Mouse (Mus musculus): ENCODE results near the gene Scel.

Gene Scel

GRCm38 (mm10) chr14:103515419-103515818 lies 2.3 kb downstream of the Scel start:
- no peak for DNase-seq

GRCm38 (mm10) chr14:103526286-103526685 lies 13.1 kb downstream of the Scel start:
- DNase-seq, result no peak

GRCm38 (mm10) chr14:103529733-103530367 lies 16.7 kb downstream of the Scel start:
- no peak for DNase-seq

GRCm38 (mm10) chr14:103531722-103532341 lies 18.7 kb downstream of the Scel start:
- DNase-seq, result no peak

- DNase-seq, result no peak
Measured at GRCm38 (mm10) chr14:103535511-103536024, 22.4 kb downstream of the Scel start.

GRCm38 (mm10) chr14:103536334-103536733 lies 23.2 kb downstream of the Scel start:
- DNase-seq, result no peak

- peak; percentile 64 for DNase-seq
Measured at GRCm38 (mm10) chr14:103537355-103538056, 24.4 kb downstream of the Scel start.

GRCm38 (mm10) chr14:103539796-103540195 lies 26.7 kb downstream of the Scel start:
- DNase-seq, result no peak

GRCm38 (mm10) chr14:103541679-103542078 lies 28.5 kb downstream of the Scel start:
- no peak for DNase-seq

- DNase-seq, result no peak
Measured at GRCm38 (mm10) chr14:103543304-103544079, 30.4 kb downstream of the Scel start.

- DNase-seq, result peak; percentile 33
Measured at GRCm38 (mm10) chr14:103545734-103546133, 32.6 kb downstream of the Scel start.

GRCm38 (mm10) chr14:103546246-103546645 lies 33.1 kb downstream of the Scel start:
- peak; percentile 50 for DNase-seq

- DNase-seq, result no peak
Measured at GRCm38 (mm10) chr14:103548220-103548619, 35.1 kb downstream of the Scel start.

GRCm38 (mm10) chr14:103550480-103550879 lies 37.3 kb downstream of the Scel start:
- peak; percentile 86 for DNase-seq

GRCm38 (mm10) chr14:103550921-103551320 lies 37.8 kb downstream of the Scel start:
- no peak for DNase-seq

- no peak for DNase-seq
Measured at GRCm38 (mm10) chr14:103551921-103552320, 38.8 kb downstream of the Scel start.

GRCm38 (mm10) chr14:103552379-103552778 lies 39.2 kb downstream of the Scel start:
- DNase-seq, result no peak

GRCm38 (mm10) chr14:103556609-103557008 lies 43.5 kb downstream of the Scel start:
- DNase-seq, result no peak

- no peak for DNase-seq
Measured at GRCm38 (mm10) chr14:103561383-103562096, 48.4 kb downstream of the Scel start.

GRCm38 (mm10) chr14:103567957-103568356 lies 54.8 kb downstream of the Scel start:
- DNase-seq, result no peak

GRCm38 (mm10) chr14:103568433-103568832 lies 55.3 kb downstream of the Scel start:
- DNase-seq, result no peak

GRCm38 (mm10) chr14:103571598-103572320 lies 58.6 kb downstream of the Scel start:
- peak; percentile 15 for DNase-seq

Data from cerebellum, adult 8-10 months (tissue).